Mouse (Mus musculus) ovary, adult 18-20 months (tissue): ENCODE results near the gene Cd8b1.
"Not testable (repeated sequence)": the region's sequence is repeated elsewhere in the genome, so short reads cannot be mapped to it uniquely, and the experiment has no call there.

Experiments
- DNase-seq: peaks from one replicate; pipeline ENCODE4 v3.0.0; 2022; ENCODE audit warnings: low spot score, mixed read lengths

Cd8b1 gene

DNA sequence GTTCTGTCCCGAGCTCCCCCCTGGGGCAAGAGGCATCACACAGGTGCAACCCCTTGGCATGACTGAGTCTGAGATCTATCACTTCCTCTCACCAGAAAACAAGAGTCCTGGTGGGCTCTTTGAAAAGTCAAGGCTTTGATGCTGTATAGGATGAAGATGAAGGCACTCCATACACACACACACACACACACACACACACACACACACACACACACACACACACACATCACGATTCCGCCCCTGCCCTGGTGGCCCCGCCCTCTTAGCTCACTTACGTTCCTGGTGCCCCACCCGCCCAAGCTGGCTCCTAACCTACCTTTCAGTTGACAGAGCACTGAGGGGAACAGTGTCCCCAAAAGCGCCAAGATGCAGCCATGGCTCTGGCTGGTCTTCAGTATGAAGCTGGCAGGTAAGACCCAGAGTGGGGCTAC lies at the start of gene Cd8b1:
TSS of gene Cd8b1 (plus strand) at position 298 of the 431 bp plus-strand sequence.
- no peak for DNase-seq

DNA sequence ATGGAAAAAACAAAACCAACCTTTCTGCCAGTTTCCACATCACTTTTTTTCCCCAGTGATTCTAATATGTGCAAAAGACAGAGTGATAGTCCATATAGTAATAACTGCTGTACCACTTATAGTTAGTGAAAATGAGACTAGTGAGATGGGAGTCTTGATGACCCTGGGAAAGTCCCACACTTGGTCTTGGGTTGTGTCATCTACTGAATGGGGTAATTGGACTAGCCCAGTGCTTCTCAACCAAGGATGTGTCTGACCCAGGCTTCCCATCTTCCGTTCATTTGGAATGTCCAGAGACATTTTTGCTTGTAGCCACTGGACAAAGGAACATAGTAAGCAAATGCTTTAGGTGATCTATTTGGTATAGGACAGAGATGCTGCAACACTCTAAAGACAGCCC lies 48.9 kb upstream of the Cd8b1 start:
- DNase-seq = no peak

DNA sequence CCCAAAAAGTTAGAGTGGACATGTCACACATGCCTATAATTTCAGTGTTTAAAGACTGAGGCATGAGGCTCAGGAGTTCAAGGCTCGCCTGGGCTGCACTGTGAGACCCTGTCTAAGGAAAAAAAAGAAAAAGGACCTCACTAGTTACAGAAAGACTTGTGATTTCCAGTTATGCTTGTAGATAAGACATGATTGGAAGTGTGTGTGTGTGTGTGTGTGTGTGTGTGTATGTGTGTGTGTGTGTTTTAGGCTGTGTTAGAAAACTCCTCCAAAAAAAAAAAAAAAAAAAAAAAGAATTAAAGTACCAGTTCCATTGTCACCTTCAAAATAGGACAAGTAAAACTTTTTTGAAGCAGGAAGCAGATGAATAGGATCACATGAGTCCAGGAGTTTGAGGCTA lies 48.0 kb upstream of the Cd8b1 start:
- DNase-seq = no peak

DNA sequence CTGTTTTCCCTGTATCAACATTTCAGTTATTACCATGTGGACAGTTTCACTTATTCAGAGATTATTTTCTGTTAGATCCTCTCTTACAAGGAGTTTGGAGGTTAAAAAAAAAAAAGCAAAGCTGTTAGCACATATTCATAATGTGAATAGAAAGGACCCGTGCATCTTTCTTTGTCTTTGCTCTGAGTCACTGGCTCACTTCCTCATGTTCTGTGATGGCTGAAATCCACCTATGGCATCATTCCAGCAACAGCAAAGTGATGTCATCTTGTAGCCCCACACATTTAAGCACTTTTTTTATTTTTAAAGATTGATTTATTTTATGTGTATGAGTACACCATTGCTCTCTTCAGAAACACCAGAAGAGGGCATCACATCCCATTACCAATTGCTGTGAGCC lies 43.2 kb upstream of the Cd8b1 start:
- no peak for DNase-seq

DNA sequence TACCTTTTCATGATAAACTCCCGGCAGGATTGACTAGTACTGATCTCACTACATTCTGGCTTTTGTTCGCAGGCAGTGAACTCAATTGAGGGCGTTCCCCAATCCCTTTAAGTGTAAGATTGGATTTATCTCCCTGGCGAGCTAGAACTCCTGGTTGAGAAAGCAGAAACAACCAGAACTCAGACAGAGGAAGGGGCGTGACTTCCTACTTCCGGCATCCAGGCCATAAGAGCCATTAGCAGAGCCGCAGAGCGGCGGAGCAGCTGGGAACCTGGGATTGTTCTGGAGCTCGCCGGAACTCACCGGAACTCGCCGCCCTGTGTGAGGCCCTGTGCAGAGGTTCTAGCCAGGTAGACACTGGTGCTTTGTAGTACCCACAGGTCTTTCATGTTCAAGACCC lies 29.1 kb upstream of the Cd8b1 start:
- no peak for DNase-seq

DNA sequence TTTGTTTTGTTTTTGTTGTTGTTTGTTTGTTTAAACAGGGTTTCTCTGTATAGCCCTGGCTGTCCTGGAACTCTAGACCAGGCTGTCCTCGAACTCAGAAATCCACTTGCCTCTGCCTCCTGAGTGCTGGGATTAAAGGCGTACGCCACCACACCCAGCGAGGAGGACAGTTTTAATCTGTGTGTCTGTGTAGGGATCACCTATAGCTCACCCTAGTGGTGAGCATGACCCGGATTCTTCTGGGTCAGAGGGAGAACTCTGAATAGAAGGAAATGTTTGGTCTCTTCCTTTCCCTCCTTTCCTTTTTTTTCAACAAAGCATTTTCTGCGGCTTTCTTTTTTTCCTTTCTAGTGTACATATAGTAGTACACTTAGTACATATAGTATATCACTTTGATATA lies 27.3 kb upstream of the Cd8b1 start:
- DNase-seq = no peak

DNA sequence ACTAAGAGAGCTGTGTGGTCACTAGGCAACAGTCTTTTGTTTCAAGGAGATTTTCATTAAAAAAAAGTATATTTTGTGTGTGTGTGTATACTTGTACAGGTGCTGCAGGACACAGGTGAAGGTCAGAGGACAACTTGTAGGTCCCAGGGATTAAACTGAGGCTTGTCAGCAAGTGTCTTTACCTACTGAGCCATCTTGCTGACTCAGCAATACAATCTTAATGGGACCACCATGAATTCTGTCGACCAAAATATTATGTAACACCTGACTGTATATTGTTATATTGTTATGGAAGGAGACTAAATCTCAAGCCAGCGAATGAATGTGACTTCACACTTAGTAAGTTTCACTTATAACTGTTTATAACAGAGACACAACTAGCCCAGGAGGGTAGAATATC lies 24.5 kb upstream of the Cd8b1 start:
- no peak for DNase-seq

DNA sequence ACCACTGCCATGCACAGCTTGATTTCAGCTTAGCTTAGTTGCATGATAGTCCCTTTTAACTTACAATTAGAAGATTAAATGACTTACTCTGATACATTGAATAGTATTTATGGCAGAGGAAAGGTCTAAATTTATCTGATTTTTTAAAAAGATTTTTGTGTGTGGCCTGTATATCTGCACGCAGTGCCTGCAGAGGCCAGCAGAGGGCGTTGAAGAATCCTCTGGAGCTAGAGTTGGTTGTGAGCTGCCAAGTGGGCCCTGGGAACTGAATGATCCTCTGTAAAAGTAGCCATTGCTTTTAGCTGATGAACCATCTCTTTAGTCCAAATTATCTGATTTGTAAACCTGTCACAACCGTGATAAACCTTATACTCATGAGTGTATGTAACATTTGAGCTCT lies 23.8 kb upstream of the Cd8b1 start:
- no peak for DNase-seq

DNA sequence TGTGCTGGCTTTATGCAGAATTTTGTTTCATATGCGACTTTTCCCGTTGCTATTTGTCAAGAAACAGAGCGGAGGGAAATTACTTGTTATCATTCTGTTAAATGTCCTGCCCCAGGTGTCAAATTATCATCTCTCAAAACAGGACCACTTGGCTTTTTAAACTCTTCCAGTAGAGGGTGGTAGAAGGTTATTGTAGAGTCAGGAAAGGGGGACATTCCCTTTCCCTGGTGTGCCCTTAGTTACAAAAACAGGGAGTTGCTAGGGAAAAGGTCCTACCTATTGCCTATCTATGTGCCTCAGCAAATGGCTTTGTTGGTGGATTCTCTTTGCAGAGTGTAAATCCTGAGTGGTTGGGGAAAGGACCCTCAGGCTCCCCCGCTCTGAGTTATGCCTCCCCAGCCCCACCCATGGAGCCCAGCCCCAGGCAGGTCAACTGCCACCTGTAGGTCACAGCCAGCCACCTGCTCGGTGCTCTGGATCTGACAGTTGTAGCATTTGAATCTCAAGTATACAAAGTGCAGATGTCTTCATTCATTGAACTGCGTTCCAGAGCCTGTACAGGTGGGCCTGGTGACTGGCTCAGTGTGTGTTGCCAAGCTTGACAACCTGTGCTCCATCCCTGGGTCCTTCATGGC lies 20.4 kb upstream of the Cd8b1 start:
- DNase-seq = no peak

DNA sequence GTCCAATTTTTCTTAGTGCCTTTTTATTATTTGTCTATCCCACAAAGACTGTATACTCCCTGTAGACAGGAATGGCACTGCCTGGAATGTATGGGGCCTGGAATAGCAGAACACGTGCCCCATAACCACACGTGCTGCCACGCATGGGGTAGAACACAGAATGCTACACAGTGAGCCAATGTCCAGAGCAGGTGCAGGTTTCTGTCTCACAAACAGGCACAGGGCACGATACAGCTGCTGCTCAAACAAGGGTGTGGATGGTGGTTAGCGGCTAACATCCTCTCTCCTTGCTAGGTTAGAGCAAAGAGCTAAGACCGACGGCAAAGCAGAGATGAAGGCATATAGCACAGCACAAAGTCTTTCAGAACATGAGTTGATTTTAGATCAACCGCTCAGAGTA lies 15.1 kb upstream of the Cd8b1 start:
- DNase-seq = no peak

DNA sequence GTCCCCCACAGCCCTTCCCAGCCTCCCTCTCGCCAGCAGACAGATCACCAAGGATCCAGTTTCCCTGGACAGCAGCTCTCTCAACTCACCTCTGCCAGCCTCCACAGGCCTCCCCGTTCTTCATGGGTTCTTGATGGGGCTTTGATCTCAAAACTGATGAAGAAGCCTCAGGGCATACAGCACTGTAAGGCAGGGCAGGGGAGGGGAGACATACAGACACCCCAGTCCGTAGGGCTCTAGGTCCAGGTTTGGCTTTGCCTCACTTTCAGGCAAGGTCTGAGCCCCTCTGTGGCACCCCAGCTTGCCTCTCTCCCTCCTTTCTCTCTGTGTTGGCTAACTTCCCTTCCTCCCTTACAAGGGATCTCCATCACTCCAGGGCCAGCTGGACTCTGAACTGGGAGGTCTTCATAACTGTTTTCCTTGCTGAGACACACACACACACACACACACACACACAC lies 733 bp upstream of the Cd8b1 start, which contains the start of gene Smyd1:
TSS of gene Smyd1 (minus strand) at position 408 of the 458 bp plus-strand sequence.
- DNase-seq = no peak

DNA sequence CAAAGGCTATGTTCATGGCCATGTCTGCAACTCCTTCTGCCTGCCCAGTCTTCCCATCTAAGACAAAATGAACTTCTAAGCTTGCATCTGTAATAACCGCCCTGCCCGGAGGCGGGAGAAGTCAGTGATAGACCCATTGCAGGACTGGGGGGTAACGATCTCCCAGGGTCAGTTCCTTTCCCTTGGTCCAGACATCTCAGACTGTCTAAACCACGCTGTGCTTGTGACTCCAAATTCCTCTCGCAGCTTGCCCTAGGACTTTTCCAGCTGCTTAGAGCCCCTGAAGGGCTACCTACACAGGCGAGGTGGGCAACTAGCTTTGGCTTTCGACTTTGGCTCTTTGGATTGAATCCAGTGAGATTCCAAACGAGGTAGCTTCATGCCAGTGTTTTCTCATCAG lies 2.2 kb downstream of the Cd8b1 start:
- DNase-seq = no peak

DNA sequence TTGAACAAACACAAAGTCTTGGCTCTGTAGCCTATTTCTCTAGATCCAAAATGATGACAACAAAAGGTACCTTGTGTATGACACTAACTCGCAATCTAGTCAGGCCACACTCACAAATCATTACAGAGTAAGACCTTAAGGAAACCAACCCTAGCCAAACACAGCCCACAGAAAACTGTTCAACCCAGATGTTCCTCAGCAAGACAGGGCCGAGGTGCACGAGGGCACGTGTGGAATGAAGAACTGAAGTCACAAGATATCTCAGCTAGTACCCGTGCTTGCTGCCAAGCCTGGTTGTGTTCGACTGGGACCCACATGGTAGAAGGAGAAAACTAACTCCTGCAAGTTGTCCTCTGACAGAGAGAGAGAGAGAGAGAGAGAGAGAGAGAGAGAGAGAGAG lies 7.3 kb downstream of the Cd8b1 start:
- no peak for DNase-seq

DNA sequence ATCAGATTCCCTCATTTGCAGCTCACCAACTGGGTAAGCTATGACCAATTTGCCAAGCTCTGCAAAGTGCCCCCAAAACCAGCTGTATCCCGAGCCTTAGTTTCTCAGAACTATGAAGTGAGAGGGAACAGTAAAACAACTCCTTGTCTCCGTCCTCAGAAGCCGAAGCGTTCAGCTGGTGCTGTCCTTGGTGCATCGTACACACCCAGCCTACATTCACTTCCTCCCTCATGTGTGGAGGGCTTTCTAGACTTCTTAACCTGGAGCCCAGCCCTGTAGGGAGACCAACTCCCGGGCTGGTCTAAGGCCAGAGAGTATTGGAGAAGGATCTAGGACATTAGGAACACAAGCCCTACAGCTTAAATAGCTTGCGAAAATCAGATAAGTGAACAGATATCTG lies 7.9 kb downstream of the Cd8b1 start:
- DNase-seq = no peak

DNA sequence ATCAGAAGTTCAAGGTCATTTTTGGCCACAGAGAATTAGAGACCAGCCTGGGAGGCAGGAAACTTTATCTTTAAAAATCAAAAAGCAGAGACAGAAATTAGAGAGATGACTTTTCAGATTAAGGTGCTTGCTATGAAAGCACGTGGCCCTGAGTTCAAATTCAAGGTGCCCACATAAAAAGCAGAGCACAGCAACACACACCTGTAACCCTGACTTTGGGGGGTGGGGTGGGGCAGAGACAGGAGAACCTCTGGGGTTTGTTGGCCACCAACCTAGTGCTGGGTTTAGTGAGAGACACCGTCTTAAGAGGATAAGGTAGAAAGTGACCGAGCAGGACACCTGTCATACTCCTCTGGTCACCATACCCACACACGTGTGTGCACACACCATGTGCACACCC lies 8.9 kb downstream of the Cd8b1 start:
- DNase-seq = not testable (repeated sequence)

DNA sequence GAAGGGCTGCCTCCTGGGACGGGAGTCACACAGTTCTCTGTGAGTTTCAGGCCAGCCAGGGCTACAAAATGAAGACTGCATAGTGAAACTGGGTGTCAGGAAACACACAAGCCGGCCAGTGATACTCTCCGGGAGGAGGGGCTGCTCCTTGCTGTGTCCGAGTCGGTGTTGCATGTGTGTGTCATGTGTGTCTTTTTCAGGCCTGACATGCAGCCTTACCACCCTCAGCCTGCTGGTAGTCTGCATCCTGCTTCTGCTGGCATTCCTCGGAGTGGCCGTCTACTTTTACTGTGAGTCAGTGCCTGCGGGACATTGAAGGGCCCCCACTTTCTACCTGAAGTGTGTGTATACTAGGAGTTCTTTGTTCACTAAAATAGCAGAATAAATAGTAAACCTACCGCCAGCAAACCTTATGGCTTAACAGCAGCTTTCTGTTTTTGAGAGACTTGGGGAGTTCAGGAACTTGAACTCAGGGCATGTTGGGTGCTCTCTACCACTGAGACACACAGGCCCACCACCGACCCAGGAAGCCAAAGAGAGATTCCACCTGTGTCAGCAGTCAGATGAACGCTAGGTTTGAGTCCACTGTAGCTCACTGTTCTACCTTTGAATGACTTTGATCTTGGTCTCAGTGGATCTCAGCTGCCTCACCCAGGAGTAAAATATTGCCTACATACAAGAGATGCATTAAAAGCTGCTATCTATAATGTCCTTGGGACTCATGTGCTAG lies 9.8 kb downstream of the Cd8b1 start:
- no peak for DNase-seq

DNA sequence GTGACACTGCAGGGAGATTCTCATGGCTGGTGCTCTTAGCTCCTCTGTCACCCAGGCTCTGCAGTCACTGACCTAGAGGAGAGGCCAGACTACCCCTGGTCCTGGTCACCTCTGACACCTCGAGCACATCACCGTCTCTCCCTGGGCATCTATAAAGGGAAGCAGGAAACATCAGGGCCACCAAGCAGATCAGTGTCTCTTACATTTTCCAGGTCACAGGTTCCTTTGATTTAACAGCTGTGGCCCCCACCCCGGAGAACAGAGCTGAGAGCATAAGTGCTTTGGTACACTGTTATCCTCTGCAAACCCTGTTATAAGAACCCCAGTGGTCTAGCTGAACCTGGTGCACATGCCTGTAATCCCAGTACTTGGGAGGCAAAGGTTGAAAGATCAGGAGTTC lies 10.4 kb downstream of the Cd8b1 start:
- DNase-seq = no peak

DNA sequence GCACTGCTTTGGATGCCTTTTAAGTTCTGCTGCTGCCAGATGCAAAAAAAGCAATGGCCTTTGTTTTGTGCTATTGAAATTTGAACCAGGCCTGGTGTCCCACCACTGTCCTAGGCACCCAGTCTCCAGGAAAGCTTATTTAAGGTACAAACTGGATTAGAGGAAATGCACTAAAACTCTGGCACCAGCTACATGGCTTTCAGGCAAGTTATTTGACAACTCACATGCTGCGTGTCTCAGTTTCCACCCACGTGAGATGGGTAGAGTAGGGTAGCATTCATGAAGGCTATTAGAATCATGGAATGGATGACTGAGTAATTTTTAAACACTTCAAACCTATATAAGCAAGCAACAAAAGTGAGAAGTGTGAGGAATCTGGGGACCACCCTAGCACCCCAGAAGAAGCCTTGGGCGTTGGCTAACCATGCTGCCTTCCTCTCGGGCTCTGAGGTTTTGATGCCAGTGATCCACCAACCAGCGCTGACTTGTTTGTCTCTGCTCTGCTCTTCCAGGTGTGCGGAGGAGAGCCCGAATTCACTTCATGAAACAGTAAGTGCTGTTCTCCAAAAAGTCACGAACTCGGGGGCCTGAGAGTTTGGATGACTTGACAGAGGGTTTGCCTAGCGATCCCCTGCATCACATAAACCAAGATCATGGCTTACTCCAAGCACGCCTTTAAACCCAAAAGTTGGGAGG lies 11.1 kb downstream of the Cd8b1 start:
- DNase-seq = no peak

DNA sequence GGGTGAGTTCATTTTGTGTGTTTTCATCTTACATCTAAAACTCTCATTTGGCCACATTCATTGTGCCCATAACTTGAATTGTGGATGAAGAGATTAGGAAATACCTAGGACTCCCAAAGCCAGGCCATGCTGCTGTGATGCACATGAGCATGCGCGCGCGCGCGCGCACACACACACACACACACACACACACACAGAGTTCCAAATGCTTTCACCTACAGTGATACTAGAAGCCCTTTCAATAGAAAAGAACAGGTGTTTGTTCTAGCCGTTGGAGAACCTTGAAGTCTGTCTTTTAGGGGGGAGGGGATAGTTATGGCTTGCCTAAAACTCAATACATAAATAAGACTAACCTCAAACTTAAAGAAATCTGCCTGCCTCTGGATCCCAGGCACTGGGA lies 15.1 kb downstream of the Cd8b1 start:
- DNase-seq = no peak

DNA sequence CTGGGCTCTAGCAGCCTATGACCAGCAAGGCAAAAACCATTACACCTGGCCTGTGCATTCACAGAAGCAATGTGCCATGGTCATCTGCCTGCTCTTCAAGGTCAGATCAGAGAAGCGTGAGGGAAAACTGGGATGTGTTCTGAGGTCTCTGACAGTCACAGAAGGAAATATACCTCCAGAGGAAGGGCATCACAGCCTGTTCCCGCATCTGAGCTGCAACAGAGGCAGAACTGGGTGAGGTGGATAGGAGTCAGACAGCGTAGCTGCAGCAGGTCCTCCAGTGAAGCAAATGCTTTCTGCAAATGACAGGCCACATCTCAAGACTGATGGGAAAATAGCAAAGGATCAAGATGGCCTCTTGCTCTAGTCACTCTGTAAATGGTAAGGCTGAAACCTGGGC lies 16.4 kb downstream of the Cd8b1 start:
- no peak for DNase-seq

DNA sequence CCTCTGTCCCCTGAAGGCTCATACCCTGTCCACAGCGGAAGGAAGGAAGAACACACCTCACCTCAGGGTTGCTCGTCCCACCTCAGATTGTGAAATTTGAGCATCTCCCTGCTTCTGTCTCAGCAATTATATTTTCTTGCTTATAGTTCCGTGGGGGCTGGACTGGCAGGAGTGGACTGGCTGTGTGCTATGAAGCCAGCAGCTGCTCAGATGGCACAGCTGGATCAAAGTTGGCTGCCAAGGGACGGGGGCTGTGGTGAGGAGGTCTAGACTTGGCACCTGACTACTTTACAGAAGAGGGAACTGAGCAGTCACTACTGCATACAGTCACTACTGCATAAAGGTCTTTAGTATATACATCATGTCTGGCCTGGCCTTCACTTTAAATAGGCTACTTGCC lies 16.8 kb downstream of the Cd8b1 start:
- DNase-seq = no peak

DNA sequence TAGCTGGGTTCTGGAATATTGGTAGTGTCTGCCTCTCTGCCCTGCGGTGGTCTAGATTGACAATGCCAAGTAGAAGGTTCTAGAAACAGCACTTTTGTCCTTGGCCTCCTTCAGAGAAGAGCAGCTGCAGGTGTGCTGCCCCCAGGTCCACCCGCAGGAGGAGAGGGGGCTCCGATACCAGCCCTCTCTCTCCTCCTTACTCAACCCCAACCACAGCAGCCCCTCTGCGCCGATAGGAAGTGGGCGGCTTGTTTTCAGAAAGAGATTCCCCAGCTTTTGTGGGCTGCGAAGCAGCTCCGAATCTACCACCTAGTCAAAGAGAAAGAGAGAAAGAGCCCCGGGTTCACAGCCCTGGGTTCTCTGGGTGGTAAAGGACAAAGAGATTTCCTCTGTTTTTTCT lies 18.6 kb downstream of the Cd8b1 start:
- DNase-seq = no peak

DNA sequence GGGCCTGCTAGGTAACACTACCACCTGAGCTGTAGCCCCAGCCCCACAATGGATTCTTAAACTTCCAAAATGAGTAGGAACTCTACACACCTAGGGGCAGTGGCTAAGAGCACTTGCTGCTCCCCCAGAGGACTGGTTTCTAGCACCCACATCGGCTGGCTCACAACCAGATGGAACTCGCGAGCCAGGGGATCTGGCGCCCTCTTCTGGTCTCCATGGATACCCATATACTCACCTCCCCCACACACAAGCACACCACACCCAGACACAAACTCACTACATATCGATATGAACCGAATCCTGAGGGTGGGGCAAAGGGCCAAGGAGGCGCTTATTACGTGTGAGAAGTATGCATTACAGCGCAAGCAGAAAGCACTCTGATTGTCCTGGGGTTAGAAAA lies 25.4 kb downstream of the Cd8b1 start:
- DNase-seq = no peak
